Mouse (Mus musculus) urinary bladder, postnatal 10 days (tissue): Measurements from ENCODE around the gene Brdt.

Experiments used
- DNase-seq: peaks from one replicate; pipeline ENCODE4 v3.0.0; 2022; ENCODE audit warnings: low spot score

The Brdt gene

GRCm38 (mm10) chr5:107412285-107412684 is 81.3 kb downstream of the Brdt start:
- DNase-seq: no peak

- no peak for DNase-seq
These were observed 84.1 kb downstream of the Brdt start for GRCm38 (mm10) chr5:107415098-107415497.

GRCm38 (mm10) chr5:107421676-107422075 is 90.7 kb downstream of the Brdt start:
- DNase-seq: no peak

- DNase-seq: no peak
These were observed 100.3 kb downstream of the Brdt start, which contains the start of gene Lpcat2b for GRCm38 (mm10) chr5:107431249-107431648. Lpcat2b (plus strand) TSS chr5:107431549.

GRCm38 (mm10) chr5:107434001-107434400 is 103.0 kb downstream of the Brdt start:
- DNase-seq: no peak

GRCm38 (mm10) chr5:107436185-107436584 is 105.2 kb downstream of the Brdt start:
- DNase-seq: no peak
